Mouse (Mus musculus) ovary, postnatal 36 days (tissue): ENCODE data around the gene Tcl1b2.
A peak's percentile ranks its signal among the peaks of the same experiment; 100 is the strongest.
"Not testable (repeated sequence)": the region's sequence is repeated elsewhere in the genome, so short reads cannot be mapped to it uniquely, and the experiment has no call there.

Experiments
- DNase-seq: peaks from one replicate; pipeline ENCODE4 v3.0.0; 2022; ENCODE audit warnings: low spot score, mixed read lengths

Gene Tcl1b2

GRCm38 (mm10) chr12:105145714-105146113, at the start of gene Tcl1b2:
TSS of gene Tcl1b2 (plus strand) at chr12:105146014.
- DNase-seq: no peak

- DNase-seq: no peak
Observed at GRCm38 (mm10) chr12:105099466-105100044, 46.3 kb upstream of the Tcl1b2 start.

- DNase-seq: no peak
Observed at GRCm38 (mm10) chr12:105102901-105103300, 42.9 kb upstream of the Tcl1b2 start.

DNA sequence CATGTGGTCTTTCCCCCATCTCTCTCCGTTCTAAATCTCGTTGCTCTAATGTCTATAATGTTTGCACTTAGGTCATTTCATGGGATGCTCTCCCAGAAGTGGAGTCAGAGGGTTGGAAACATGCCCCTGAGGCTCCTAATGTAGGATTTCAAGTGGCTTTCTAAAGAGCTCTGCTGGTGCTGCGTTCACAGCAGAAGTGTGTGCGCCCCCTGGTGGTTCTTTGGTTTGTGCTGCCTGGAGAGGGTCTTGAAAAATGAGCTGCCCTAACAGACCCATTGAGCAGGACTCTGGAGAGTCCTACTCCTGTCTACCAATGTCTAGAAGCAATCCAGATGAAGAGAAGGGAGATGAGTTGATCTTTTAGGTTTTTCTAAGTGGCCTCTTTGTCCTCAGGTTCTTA, 41.8 kb upstream of the Tcl1b2 start:
- peak; percentile 69 for DNase-seq

- DNase-seq: no peak
Observed at GRCm38 (mm10) chr12:105105326-105105725, 40.5 kb upstream of the Tcl1b2 start.

DNA sequence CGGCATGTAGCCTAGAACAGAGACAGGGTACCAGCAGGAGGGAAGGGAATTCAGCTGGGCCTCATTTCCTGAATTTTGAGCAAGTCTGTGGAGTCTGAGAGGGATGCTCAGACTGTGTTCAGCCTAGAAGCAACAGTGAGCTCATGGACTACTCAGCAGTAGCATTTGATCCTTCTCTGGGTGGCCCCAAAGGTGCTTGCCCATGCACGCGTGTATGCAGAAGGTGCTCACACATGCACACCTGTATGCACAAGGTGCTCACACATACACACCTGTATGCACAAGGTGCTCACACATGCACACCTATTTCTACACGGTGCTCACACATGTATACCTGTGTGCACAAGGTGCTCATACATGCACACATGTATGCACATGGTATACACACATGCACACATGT, 37.0 kb upstream of the Tcl1b2 start:
- no peak for DNase-seq

- DNase-seq: peak; percentile 20
Observed at GRCm38 (mm10) chr12:105109406-105109805, 36.4 kb upstream of the Tcl1b2 start.

DNA sequence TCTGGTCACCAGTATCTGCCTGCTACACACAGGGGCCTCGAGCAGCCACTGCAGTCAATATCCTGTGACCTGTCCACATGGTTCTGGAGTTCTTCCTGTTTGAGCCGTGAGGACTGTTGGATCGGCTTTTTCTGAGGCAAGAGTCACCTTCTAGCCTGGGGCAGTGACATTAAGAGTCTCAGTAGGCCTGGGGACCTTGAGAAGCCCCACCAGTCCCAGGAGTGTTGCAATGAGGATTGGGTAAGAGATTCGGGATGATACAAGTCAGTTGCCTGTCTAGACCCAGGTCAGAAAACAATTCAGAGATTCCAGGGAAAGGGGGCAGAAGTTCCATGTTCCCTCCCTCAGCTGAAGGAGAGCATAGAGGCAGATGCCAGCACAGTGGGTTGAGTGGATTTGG, 36.0 kb upstream of the Tcl1b2 start:
- no peak for DNase-seq

GRCm38 (mm10) chr12:105112321-105112988, 33.4 kb upstream of the Tcl1b2 start:
- no peak for DNase-seq

- no peak for DNase-seq
Observed at GRCm38 (mm10) chr12:105116648-105117047, 29.2 kb upstream of the Tcl1b2 start.

DNA sequence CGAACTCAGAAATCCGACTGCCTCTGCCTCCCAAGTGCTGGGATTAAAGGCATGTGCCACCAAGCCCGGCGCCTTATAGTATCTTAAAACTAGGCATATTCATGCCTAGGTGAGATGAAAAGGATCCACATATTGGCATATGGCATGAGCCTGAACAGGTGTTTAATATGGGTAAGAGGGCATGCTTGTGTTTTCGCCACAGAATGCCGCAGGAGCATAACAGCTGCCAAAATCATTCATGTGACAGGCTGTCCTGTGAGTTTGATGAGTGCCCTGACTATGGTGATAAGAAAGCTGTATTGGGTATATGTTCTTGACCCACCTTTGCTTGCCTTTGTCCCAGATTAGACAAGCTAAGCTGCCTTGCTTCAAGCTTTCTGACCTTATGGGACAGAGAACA, 20.5 kb upstream of the Tcl1b2 start:
- no peak for DNase-seq

DNA sequence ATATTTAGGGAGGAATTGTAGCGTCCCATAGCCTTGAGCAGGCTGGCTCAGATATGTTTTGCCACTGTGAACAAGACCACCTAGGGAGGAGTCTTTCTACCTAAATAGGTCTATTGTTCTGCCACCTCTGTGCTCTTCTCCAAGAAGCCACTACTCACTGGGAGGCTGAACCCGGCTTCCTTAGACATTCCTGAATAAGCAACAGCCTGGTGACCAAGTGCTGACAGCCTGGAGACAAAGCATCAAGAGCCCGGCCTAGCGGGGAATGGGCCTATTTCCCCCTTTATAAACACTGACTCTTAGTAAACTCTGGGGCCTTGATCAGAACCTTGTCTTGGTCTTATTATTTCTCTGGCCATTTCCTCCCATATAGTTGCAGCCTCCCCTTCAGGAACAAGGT, 19.3 kb upstream of the Tcl1b2 start:
- no peak for DNase-seq

DNA sequence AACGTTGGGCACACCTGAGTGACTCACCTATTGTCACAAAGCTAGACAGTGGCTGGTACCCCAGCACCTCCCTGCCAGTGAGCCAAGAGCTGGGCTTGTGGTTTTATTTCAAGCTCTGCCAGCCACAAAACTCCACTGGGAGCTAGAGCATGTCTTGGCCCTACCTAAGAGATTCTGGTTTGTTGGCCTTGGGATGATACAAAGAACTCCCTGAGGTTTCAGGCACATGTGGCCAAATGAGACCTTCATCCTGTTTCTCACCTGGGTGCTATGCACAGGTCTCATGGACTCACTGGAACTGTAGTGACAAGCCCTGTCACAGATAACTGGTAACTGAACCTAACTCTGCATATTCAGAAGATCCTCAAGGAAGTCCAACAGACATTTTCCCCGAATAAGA, 18.2 kb upstream of the Tcl1b2 start:
- no peak for DNase-seq

- not testable (repeated sequence) for DNase-seq
Observed at GRCm38 (mm10) chr12:105129494-105130205, 16.2 kb upstream of the Tcl1b2 start.

DNA sequence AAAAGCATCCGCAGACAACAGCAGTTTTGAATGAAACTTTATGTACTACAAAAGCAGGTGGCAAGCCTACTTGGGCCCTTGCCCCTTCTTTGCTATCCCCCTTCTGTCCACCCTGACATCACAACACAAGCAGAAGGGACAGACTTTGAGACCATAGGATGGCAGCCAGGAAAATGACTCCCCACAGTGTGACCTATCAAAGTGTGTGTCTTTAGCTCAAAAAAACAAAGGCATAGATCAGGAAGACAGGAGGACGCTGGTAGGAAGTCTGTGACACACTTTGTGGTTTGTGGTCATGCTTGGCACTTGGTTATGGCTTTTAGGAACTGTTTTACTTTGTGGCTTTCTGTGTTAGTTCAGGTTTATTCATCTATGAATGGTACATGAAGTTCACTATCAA, 11.6 kb upstream of the Tcl1b2 start:
- DNase-seq: not testable (repeated sequence)

- DNase-seq: not testable (repeated sequence)
Observed at GRCm38 (mm10) chr12:105134826-105135225, 11.0 kb upstream of the Tcl1b2 start.

GRCm38 (mm10) chr12:105137729-105138128, 8.1 kb upstream of the Tcl1b2 start:
- not testable (repeated sequence) for DNase-seq

DNA sequence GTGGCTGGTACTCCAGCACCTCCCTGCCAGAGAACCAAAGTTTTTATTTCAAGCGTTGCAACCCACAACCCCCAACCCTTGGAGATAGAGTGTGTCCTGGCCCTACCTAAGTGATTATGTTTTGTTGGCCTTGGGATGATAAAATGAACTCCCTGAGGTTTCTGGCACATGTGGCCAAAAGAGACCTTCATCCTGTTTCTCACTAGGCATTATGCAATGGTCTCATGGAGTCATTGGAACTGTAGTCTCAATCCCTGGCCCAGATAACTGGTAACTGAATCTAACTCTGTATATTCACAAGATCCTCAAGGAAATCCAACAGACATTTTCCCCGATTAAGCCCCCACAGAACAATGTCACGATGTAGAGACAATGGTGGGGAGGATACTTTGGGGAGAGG, 2.7 kb upstream of the Tcl1b2 start:
- DNase-seq: no peak

- DNase-seq: not testable (repeated sequence)
Observed at GRCm38 (mm10) chr12:105144928-105145327, 886 bp upstream of the Tcl1b2 start.

- DNase-seq: not testable (repeated sequence)
Observed at GRCm38 (mm10) chr12:105155286-105155685, 9.5 kb downstream of the Tcl1b2 start.

DNA sequence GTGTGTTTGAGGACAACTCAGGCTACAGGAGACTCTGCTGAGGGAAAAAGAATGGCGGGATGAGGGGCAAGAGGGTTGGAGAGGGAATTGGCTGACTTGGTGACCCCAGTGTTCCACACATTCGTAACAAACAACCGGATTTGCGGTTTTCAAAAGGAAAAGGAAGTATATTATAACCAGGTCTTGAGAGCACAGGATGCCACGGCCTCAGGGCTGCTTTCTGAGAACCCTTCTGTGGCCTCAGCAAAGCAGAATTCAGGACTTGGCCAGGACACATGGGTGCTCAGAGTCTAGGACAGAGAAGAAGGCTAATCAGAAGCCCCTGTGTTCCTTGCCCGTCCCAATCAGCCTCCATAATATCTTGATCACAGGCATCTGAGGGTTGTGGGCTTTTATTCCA, 13.0 kb downstream of the Tcl1b2 start:
- DNase-seq: no peak

DNA sequence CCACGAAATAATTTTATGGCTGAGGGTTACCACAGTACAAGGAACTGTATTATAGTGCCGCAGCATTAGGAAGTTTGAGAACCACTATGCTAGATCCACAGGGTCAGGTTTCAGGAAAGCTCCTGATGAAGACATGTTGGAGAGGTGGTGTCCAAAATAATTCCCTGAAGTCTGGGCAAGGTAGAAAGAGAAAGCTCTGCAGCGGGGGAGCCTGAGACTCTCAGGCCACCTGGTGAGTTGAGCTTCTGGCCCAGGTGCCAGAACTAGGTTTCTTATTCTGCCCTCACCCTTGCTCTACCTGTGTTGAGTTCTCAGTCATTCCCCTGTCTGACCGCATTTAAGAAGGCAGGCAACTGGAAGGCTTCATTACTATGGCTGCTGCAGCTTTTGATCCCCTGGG, 13.6 kb downstream of the Tcl1b2 start, which contains the start of gene Tcl1b1:
TSS of gene Tcl1b1 (plus strand) at position 301 of the 400 bp plus-strand sequence.
- no peak for DNase-seq

DNA sequence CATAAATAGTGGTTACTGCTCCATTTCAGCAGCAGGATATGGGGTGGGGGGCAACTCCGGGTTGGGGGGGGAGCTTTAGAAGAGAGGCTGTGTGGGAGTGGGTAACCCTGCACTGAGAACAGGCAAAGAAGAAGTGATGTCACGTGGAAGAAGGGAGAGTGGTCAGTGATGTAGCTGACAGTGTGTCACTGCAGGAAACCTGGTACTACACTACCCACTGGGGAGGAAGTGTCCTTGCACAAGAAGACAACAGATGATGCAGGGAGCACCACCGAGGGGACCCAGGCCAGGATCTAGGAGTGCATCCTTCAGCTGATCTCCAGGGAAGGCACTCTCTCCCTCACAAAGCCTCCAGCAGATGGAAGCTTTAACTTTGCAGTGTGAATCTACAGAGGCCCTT, 20.9 kb downstream of the Tcl1b2 start:
- no peak for DNase-seq
